Mouse (Mus musculus) lung, adult 2 months (tissue): ENCODE measurements around the gene Crybb1.

ENCODE experiments used
- CTCF ChIP-seq: fragments of 200-500 bp; IDR thresholded peaks from 2 replicates; pipeline ENCODE4 v1.5.1; 2011; ENCODE audit warnings: mild to moderate bottlenecking, low read length, control low read depth; ENCODE audit not compliant: insufficient read depth
- POLR2A ChIP-seq: fragments of 200-500 bp; IDR thresholded peaks from 2 replicates; pipeline ENCODE4 v1.6.1; 2011; ENCODE audit warnings: low read depth, mild to moderate bottlenecking, control low read depth, low read length, borderline replicate concordance; ENCODE audit errors: extremely low read depth

DNA sequence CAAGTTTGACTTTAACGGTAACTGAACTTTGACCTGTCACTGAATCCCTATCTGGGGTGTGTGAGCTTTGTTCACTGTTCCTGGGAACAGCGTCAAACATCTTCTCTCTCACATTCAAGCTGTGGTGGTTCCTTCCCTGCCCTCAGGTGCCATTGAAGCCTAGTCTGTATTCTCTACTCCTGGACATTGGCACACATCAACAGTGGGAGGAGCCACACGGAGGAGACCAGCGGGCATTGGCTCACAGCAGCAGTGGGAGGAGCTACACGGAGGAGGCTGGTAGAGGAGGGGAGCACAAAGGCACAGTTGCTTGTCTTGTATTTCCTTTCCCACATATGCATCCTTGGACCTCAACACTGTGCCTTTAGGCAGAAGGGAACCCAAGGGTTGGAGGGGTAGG lies 12.6 kb upstream of the Crybb1 start:
- TF ChIP-seq CTCF (no peak), POLR2A (no peak)
